7 mouse cellular contexts compared by ENCODE assay signal in genomic region chr17:47521551-47522258, GRCm38 (mm10). TPM values are rescaled to one million over a fixed set of nuclear protein-coding genes. Genes with fewer than 3 reads are reported as not detected.
DNase-seq lines count a peak whose midpoint lies in the region; ATAC-seq and TF ChIP-seq lines count a peak whose summit lies in the region.

No protein-coding gene starts in this region.

- H3K4me3 ChIP-seq in G1E (ENCODE audit: low read depth, low read length): peak overlapping the region; percentile 65; the same call in 1 of the 2 replicates
- peak overlapping the region; percentile 21 for H3K4me3 ChIP-seq in forebrain, embryonic 15.5 days
- no peak overlapping the region for H3K4me3 ChIP-seq in hindbrain, embryonic 14.5 days (replicated peaks; ENCODE audit: low read length)
- H3K4me3 ChIP-seq in stomach, postnatal 0 days (ENCODE audit: low read depth, low read length): no peak overlapping the region

- no peak for TF ChIP-seq EP300 in stomach, postnatal 0 days (optimal IDR thresholded peaks at IDR 0.05)

- WGBS in forebrain, embryonic 15.5 days: 2% methylated on average over 17 of the region's 17 CpGs
- WGBS in hindbrain, embryonic 14.5 days: 2% methylated on average over 17 of the region's 17 CpGs
- 6% methylated on average over 17 of the region's 17 CpGs for WGBS in stomach, postnatal 0 days

- peak; percentile 92 for ATAC-seq in G1E (ENCODE audit: extremely low read depth, insufficient number of reproducible peaks, low FRiP score, poor library complexity, severe bottlenecking)
- ATAC-seq in forebrain, embryonic 15.5 days (replicated peaks): peak; percentile 91
- peak; percentile 89 for ATAC-seq in hindbrain, embryonic 14.5 days (ENCODE audit: low FRiP score)
- peak; percentile 84 for ATAC-seq in monocyte, adult 5-6 weeks (replicated peaks; ENCODE audit: insufficient number of reproducible peaks, low FRiP score, low TSS enrichment, poor library complexity, severe bottlenecking)
- ATAC-seq in stomach, postnatal 0 days (ENCODE audit: low FRiP score, low TSS enrichment): peak; percentile 81

- peak overlapping the region; percentile 88 for H3K27ac ChIP-seq in forebrain, embryonic 15.5 days (replicated peaks)
- H3K27ac ChIP-seq in hindbrain, embryonic 14.5 days: peak overlapping the region; percentile 54
- H3K27ac ChIP-seq in stomach, postnatal 0 days (replicated peaks): peak overlapping the region; percentile 95

- H3K4me1 ChIP-seq in G1E (ENCODE audit: insufficient read depth, low read depth, low read length): peaks cover 63% of the 10 kb centered on the region
- H3K4me1 ChIP-seq in forebrain, embryonic 15.5 days: peaks cover 13% of the 10 kb centered on the region
- H3K4me1 ChIP-seq in hindbrain, embryonic 14.5 days (replicated peaks; ENCODE audit: control insufficient read depth, insufficient read depth, low read length): peaks cover 13% of the 10 kb centered on the region
- H3K4me1 ChIP-seq in stomach, postnatal 0 days (replicated peaks; ENCODE audit: control insufficient read depth, insufficient read depth): peaks cover 18% of the 10 kb centered on the region

- no peak for TF ChIP-seq CTCF in G1E (IDR thresholded peaks at IDR 0.05; ENCODE audit: low read depth, low read length)
- no peak for TF ChIP-seq CTCF in stomach, postnatal 0 days (IDR thresholded peaks at IDR 0.05; ENCODE audit: low read depth)

- peaks cover 58% of the 10 kb centered on the region for H3K36me3 ChIP-seq in G1E (replicated peaks)
- no peaks in the 10 kb centered on the region for H3K36me3 ChIP-seq in forebrain, embryonic 15.5 days
- H3K36me3 ChIP-seq in hindbrain, embryonic 14.5 days (replicated peaks; ENCODE audit: control insufficient read depth, insufficient read depth): no peaks in the 10 kb centered on the region
- H3K36me3 ChIP-seq in stomach, postnatal 0 days (ENCODE audit: control insufficient read depth, insufficient read depth, low read length): no peaks in the 10 kb centered on the region

- no peaks in the 10 kb centered on the region for H3K27me3 ChIP-seq in G1E (ENCODE audit: insufficient read depth, low read length)
- no peaks in the 10 kb centered on the region for H3K27me3 ChIP-seq in forebrain, embryonic 15.5 days
- H3K27me3 ChIP-seq in hindbrain, embryonic 14.5 days (ENCODE audit: control insufficient read depth, insufficient read depth, low read length): no peaks in the 10 kb centered on the region
- H3K27me3 ChIP-seq in stomach, postnatal 0 days (ENCODE audit: control insufficient read depth, insufficient read depth, low read length): no peaks in the 10 kb centered on the region

- no peaks in the 10 kb centered on the region for H3K9me3 ChIP-seq in G1E (replicated peaks)
- H3K9me3 ChIP-seq in forebrain, embryonic 15.5 days: no peaks in the 10 kb centered on the region
- H3K9me3 ChIP-seq in hindbrain, embryonic 14.5 days (ENCODE audit: control insufficient read depth, low read length): no peaks in the 10 kb centered on the region
- H3K9me3 ChIP-seq in stomach, postnatal 0 days (ENCODE audit: control insufficient read depth, low read length): no peaks in the 10 kb centered on the region

- DNase-seq in G1E (ENCODE audit: low spot score) (peak; percentile 82), liver (peak; percentile 92)
- peak; percentile 31 for DNase-seq in adrenal gland, postnatal 25 days
- DNase-seq in hindbrain, embryonic 14.5 days (ENCODE audit: low spot score): peak; percentile 51
- DNase-seq in stomach, postnatal 0 days (ENCODE audit: low spot score): peak; percentile 71

- H3K4me2 ChIP-seq in forebrain, embryonic 15.5 days (replicated peaks): peak overlapping the region; percentile 43
- peak overlapping the region; percentile 40 for H3K4me2 ChIP-seq in hindbrain, embryonic 14.5 days (replicated peaks)
- peak overlapping the region; percentile 33 for H3K4me2 ChIP-seq in stomach, postnatal 0 days (replicated peaks; ENCODE audit: low read depth)

- peak overlapping the region; percentile 38; the same call in 1 of the 2 replicates for H3K9ac ChIP-seq in forebrain, embryonic 15.5 days (replicated peaks)
- peak overlapping the region; percentile 41; the same call in 1 of the 2 replicates for H3K9ac ChIP-seq in hindbrain, embryonic 14.5 days
- H3K9ac ChIP-seq in stomach, postnatal 0 days (ENCODE audit: low read length): peak overlapping the region; percentile 51

RNA-seq across cellular contexts. Expression of gene Ccnd3, which starts 16.9 kb away (rescaled TPM):
- total RNA-seq in G1E (2014; fragmentation: Nextera tagmentation) (229 and 238 TPM in 2 replicates), G1E (2017) (134 and 143 TPM in 2 replicates)
- 426 and 439 TPM in 2 replicates for polyA plus RNA-seq in G1E (2012)
- total RNA-seq in adrenal gland, postnatal 25 days (2021): 385 and 429 TPM in 2 replicates
- 59.8 and 64.4 TPM in 2 replicates for polyA plus RNA-seq in forebrain, embryonic 15.5 days (2015; fragmentation: Nextera tagmentation; extraction: Ambion mirVana)
- 78.9 and 80.3 TPM in 2 replicates for polyA plus RNA-seq in hindbrain, embryonic 14.5 days (2014; fragmentation: Nextera tagmentation; extraction: Ambion mirVana)
- total RNA-seq in monocyte, adult 5-6 weeks (2017): 152 to 227 TPM (median 161 TPM) in 3 replicates
- 219 and 242 TPM in 2 replicates for polyA plus RNA-seq in stomach, postnatal 0 days (2015; fragmentation: Nextera tagmentation; extraction: Ambion mirVana)

RNA-seq across cellular contexts. Expression of gene Taf8, which starts 19.6 kb away (rescaled TPM):
- total RNA-seq in G1E (2014; fragmentation: Nextera tagmentation) (29.1 and 31.1 TPM in 2 replicates), G1E (2017) (39.8 and 47.0 TPM in 2 replicates)
- polyA plus RNA-seq in G1E (2012): 22.3 and 22.4 TPM in 2 replicates
- total RNA-seq in adrenal gland, postnatal 25 days (2021): 21.1 and 25.7 TPM in 2 replicates
- polyA plus RNA-seq in forebrain, embryonic 15.5 days (2015; fragmentation: Nextera tagmentation; extraction: Ambion mirVana): 25.2 and 26.2 TPM in 2 replicates
- 16.4 and 16.9 TPM in 2 replicates for polyA plus RNA-seq in hindbrain, embryonic 14.5 days (2014; fragmentation: Nextera tagmentation; extraction: Ambion mirVana)
- total RNA-seq in monocyte, adult 5-6 weeks (2017): 67.5 to 90.9 TPM (median 77.3 TPM) in 3 replicates
- 11.0 and 11.1 TPM in 2 replicates for polyA plus RNA-seq in stomach, postnatal 0 days (2015; fragmentation: Nextera tagmentation; extraction: Ambion mirVana)

Comparison
In these comparisons a context has a peak if more than half of its experiments do, and no peak if none do; other contexts are left out.
1. DNase-seq: peak in every context shown above with its lines; median percentile 92 in liver; 82 in G1E; 71 in stomach, postnatal 0 days; 51 in hindbrain, embryonic 14.5 days; 31 in adrenal gland, postnatal 25 days.
2. H3K4me3 ChIP-seq: peak in G1E (single experiment) and forebrain, embryonic 15.5 days (single experiment); none in hindbrain, embryonic 14.5 days (single experiment) and stomach, postnatal 0 days (single experiment).
3. Peak in every context shown above with its lines, with median percentiles within 50 percentile points of each other: ATAC-seq, H3K27ac ChIP-seq, H3K4me2 ChIP-seq and H3K9ac ChIP-seq.